Mouse (Mus musculus) left cerebral cortex, postnatal 14 days (tissue): Measurements from ENCODE around the gene Slfn9. TPM values are rescaled to one million over a fixed set of nuclear protein-coding genes. Genes with fewer than 3 reads are reported as not detected.

Experiments used
- microRNA-seq, 2 experiments: library from miRNA; unstranded; fragments of <30 nt; microRNA quantifications; one replicate each; pipeline ENCODE4 v1.2.0; 2022
- total RNA-seq, 2 experiments: library from RNA; stranded (reverse); gene quantifications; 2 replicates each; pipeline ENCODE4 v1.2.3; 2021

Slfn9 gene
- total RNA-seq, 2 experiments from 2014 or later = 0.42 to 0.63 TPM

Small RNA genes within 50 kb of the gene (microRNA-seq; reads per million reads assigned to microRNA genes)
- 0 reads per million in 2 experiments for gene Gm27598
- 0 reads per million in 2 experiments for gene Mir7679

Other genes starting within 250 kb of the Slfn9 start
- gene Cct6b, start 227.5 kb downstream of the Slfn9 start, total RNA-seq = under 1 TPM in 1 of 2 experiments, not detected in 1; 0.17 TPM
- 10 to 100 TPM; 15.4 to 16.1 TPM for gene Zfp830, start 227.5 kb downstream of the Slfn9 start, total RNA-seq
- gene Lig3, start 210.7 kb downstream of the Slfn9 start, total RNA-seq = 10 to 100 TPM; 27.3 to 30.2 TPM
- gene Rffl, start 120.6 kb downstream of the Slfn9 start, total RNA-seq = 1 to 10 TPM; 5.1 to 6.4 TPM
- 10 to 100 TPM; 11.9 to 14.5 TPM for gene Rad51d, start 101.2 kb downstream of the Slfn9 start, total RNA-seq
- not detected for gene Fndc8, start 99.7 kb downstream of the Slfn9 start, total RNA-seq
- gene Nle1, start 83.4 kb downstream of the Slfn9 start, total RNA-seq = 10 to 100 TPM; 31.2 to 35.6 TPM
- gene Unc45b, start 81.3 kb downstream of the Slfn9 start, total RNA-seq = 1 to 10 TPM; 2.9 to 4.3 TPM
- gene Slfn5, start 40.5 kb downstream of the Slfn9 start, total RNA-seq = 1 to 10 TPM; 4.0 to 5.0 TPM
- gene Slfn8, start 29.0 kb upstream of the Slfn9 start, total RNA-seq = under 1 TPM; 0.36 to 0.62 TPM
- 1 to 10 TPM in 1 of 2 experiments, under 1 TPM in 1; 0.78 to 1.3 TPM for gene Slfn2, start 73.3 kb upstream of the Slfn9 start, total RNA-seq
- not detected for gene Slfn1, start 125.0 kb upstream of the Slfn9 start, total RNA-seq
- gene Slfn4, start 183.4 kb upstream of the Slfn9 start, total RNA-seq = not detected
- under 1 TPM; 0.23 to 0.31 TPM for gene Slfn3, start 199.5 kb upstream of the Slfn9 start, total RNA-seq